Mouse (Mus musculus) brain, embryonic 14.5 days (tissue): Measurements from ENCODE around the gene Cryge.

ENCODE experiments used
- CTCF ChIP-seq: fragments of 200-500 bp; IDR thresholded peaks from 2 replicates; pipeline ENCODE4 v1.5.1; 2012; ENCODE audit warnings: inconsistent platforms, mild to moderate bottlenecking, moderate library complexity, borderline replicate concordance; ENCODE audit not compliant: insufficient read depth, insufficient read length; ENCODE audit errors: extremely low read depth
- POLR2A ChIP-seq: fragments of 200-500 bp; IDR thresholded peaks from 2 replicates; pipeline ENCODE4 v1.6.1; 2012; ENCODE audit warnings: mild to moderate bottlenecking, inconsistent platforms, borderline replicate concordance; ENCODE audit not compliant: poor library complexity, insufficient read depth, insufficient read length, severe bottlenecking; ENCODE audit errors: extremely low read depth

- TF ChIP-seq CTCF (no peak), POLR2A (no peak)
These were observed 46.0 kb upstream of the Cryge start for GRCm38 (mm10) chr1:65096953-65097352.
